Mouse (Mus musculus): ENCODE data around the gene Macrod1. TPM values are rescaled to one million over a fixed set of nuclear protein-coding genes. Genes with fewer than 3 reads are reported as not detected.
A peak's percentile ranks its signal among the peaks of the same experiment; 100 is the strongest.

Gene Macrod1
- polyA plus RNA-seq, 1 experiment from 2014 or later: 12.3 TPM

DNA sequence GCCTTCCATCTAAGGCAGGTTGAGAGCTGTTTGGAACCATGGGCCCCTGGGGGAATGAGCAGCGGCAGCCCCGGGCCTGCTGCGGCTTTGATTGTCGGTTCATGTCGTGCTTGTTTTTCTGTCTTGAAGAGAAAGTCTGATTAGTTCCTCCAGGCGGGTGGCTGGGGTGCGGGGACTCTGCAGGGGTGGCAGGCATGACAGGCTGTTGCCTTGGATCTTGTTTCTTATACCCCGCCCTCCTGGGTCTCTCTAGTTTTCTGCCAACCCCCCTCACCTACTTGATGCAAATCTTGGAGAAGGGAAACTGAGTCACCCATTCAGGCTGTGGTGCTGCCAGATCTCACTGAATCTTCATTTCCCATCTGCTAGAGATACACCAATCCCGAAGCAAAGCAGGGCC lies 31.9 kb downstream of the Macrod1 start:
- no peaks in the 10 kb centered on the region for H3K36me3 ChIP-seq
- peaks cover 49% of the 10 kb centered on the region for H3K4me1 ChIP-seq (replicated peaks)
- no peak overlapping the region for H3K4me2 ChIP-seq
- peaks cover 69% of the 10 kb centered on the region for H3K27me3 ChIP-seq
- H3K4me3 ChIP-seq (replicated peaks): no peak overlapping the region
- ATAC-seq (ENCODE audit: insufficient number of reproducible peaks, insufficient read depth, low FRiP score, low TSS enrichment, low read depth): no peak
- H3K27ac ChIP-seq: no peak overlapping the region
- H3K9ac ChIP-seq (replicated peaks): no peak overlapping the region
- WGBS: 19% methylated on average over 9 of the region's 9 CpGs
- H3K9me3 ChIP-seq: no peaks in the 10 kb centered on the region

DNA sequence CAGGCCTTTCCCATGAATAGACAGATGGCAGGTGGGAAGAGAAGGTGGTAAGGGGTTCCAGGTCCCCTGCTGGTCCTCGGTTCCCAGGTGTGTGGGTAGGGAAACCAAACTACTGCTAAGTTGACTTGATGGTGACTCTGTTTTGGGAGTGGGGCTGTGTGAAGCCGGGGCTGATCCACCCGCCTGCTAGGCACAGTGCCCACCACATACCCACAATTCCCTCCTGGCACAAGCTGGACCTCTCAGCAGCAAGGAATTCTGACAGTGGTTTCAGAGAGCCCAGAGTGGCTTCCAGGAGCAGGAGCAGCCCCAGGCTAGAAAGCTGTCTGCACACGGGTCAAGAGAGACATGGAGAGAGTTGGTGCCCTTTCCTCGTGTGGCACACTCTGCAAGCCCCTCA lies 32.4 kb downstream of the Macrod1 start:
- Histone ChIP-seq H3K27me3 (peaks cover 65% of the 10 kb centered on the region), H3K36me3 (no peaks in the 10 kb centered on the region), H3K27ac (no peak overlapping the region), H3K9me3 (no peaks in the 10 kb centered on the region), H3K4me3 (replicated peaks) (no peak overlapping the region), H3K4me1 (replicated peaks) (peaks cover 50% of the 10 kb centered on the region), H3K9ac (replicated peaks) (no peak overlapping the region), H3K4me2 (no peak overlapping the region)
- WGBS: 74% methylated on average over 5 of the region's 5 CpGs
- no peak for ATAC-seq (ENCODE audit: insufficient number of reproducible peaks, insufficient read depth, low FRiP score, low TSS enrichment, low read depth)

DNA sequence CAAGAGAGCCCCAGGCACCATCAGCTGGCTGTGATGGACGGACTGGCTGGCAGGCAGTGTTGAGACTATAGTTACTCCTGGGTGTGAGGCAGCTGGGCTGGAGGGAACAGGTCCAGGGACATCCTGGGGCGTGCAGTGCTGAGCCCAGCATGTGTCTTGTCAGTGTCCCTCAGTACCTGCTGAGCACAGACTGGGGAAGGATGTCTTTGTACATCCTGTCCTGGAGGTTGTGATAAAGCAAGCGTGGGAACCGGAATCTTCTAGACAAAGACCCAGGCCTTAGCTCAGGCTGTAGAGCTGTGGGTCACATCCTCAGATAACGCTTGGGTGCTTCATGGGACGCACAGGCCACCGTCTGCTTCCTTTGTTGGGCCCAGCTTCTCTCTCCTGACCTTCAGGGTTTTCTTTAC lies 33.2 kb downstream of the Macrod1 start:
- ATAC-seq (ENCODE audit: insufficient number of reproducible peaks, insufficient read depth, low FRiP score, low TSS enrichment, low read depth): no peak
- H3K27ac ChIP-seq: no peak overlapping the region
- no peak overlapping the region for H3K4me2 ChIP-seq
- H3K36me3 ChIP-seq: no peaks in the 10 kb centered on the region
- H3K27me3 ChIP-seq: peaks cover 65% of the 10 kb centered on the region
- H3K4me3 ChIP-seq (replicated peaks): no peak overlapping the region
- H3K9ac ChIP-seq (replicated peaks): no peak overlapping the region; the same call in 1 of the 2 replicates
- WGBS: 49% methylated on average over 7 of the region's 7 CpGs
- H3K9me3 ChIP-seq: no peaks in the 10 kb centered on the region
- H3K4me1 ChIP-seq (replicated peaks): peaks cover 52% of the 10 kb centered on the region

DNA sequence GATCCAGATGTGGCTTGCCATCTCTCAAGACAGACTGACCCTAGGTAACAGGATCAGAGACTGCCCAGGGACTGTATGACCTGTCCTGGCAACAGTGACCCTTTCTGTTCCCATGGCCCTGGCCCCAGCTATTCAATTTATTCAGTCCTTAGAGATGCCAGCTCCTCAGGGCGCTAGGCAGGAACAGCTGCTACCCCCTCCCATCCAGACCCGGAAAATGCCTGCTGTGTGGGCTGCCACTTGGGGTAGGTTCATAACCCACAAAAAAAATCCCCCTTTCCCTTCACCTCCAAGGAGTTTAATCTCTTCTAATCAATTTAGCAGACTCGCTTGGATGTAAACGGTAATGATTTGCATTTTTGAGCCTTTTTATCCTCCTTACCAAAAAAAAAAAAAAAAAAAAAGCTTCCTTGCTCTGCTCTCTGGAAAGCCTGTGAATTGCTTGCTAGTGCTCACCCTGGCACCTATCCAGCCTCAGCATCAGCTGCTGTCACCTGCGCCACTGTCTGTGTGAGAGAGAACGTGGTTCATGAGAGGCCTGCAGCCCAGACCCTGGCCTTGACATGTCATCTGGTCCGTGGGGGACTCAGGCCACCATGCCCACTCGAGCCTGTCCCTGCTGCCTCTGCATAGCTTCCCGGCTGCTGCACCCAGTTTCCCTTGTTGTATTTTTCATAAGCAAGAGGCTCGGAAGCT lies 33.9 kb downstream of the Macrod1 start:
- 27% methylated on average over 10 of the region's 10 CpGs for WGBS
- Histone ChIP-seq H3K4me3 (replicated peaks) (no peak overlapping the region), H3K27ac (no peak overlapping the region), H3K4me1 (replicated peaks) (peaks cover 49% of the 10 kb centered on the region), H3K9me3 (no peaks in the 10 kb centered on the region), H3K4me2 (no peak overlapping the region), H3K27me3 (peaks cover 65% of the 10 kb centered on the region), H3K36me3 (peaks cover 2% of the 10 kb centered on the region; the same call in 1 of the 2 replicates), H3K9ac (replicated peaks) (peak overlapping the region; percentile 35)
- ATAC-seq (ENCODE audit: insufficient number of reproducible peaks, insufficient read depth, low FRiP score, low TSS enrichment, low read depth): no peak

- H3K4me1 ChIP-seq (replicated peaks): peaks cover 52% of the 10 kb centered on the region
- no peaks in the 10 kb centered on the region for H3K9me3 ChIP-seq
- H3K27me3 ChIP-seq: peaks cover 65% of the 10 kb centered on the region
- H3K27ac ChIP-seq: no peak overlapping the region
- WGBS: 82% methylated on average over 10 of the region's 10 CpGs
- H3K4me2 ChIP-seq: no peak overlapping the region
- H3K4me3 ChIP-seq (replicated peaks): no peak overlapping the region
- H3K9ac ChIP-seq (replicated peaks): no peak overlapping the region
- ATAC-seq (ENCODE audit: insufficient number of reproducible peaks, insufficient read depth, low FRiP score, low TSS enrichment, low read depth): no peak
- peaks cover 7% of the 10 kb centered on the region; the same call in 1 of the 2 replicates for H3K36me3 ChIP-seq
Measured at GRCm38 (mm10) chr19:7091448-7092050, 34.9 kb downstream of the Macrod1 start.

- H3K27ac ChIP-seq: no peak overlapping the region
- H3K36me3 ChIP-seq: peaks cover 7% of the 10 kb centered on the region; the same call in 1 of the 2 replicates
- H3K27me3 ChIP-seq: peaks cover 70% of the 10 kb centered on the region
- 80% methylated on average over 5 of the region's 5 CpGs for WGBS
- no peak overlapping the region for H3K9ac ChIP-seq (replicated peaks)
- ATAC-seq (ENCODE audit: insufficient number of reproducible peaks, insufficient read depth, low FRiP score, low TSS enrichment, low read depth): no peak
- no peak overlapping the region for H3K4me2 ChIP-seq
- no peak overlapping the region for H3K4me3 ChIP-seq (replicated peaks)
- H3K4me1 ChIP-seq (replicated peaks): peaks cover 49% of the 10 kb centered on the region
- no peaks in the 10 kb centered on the region for H3K9me3 ChIP-seq
Measured at GRCm38 (mm10) chr19:7092756-7093155, 36.1 kb downstream of the Macrod1 start.

- peaks cover 7% of the 10 kb centered on the region; the same call in 1 of the 2 replicates for H3K36me3 ChIP-seq
- H3K9me3 ChIP-seq: no peaks in the 10 kb centered on the region
- H3K9ac ChIP-seq (replicated peaks): no peak overlapping the region
- H3K27me3 ChIP-seq: peaks cover 81% of the 10 kb centered on the region
- no peak overlapping the region for H3K27ac ChIP-seq
- H3K4me3 ChIP-seq (replicated peaks): no peak overlapping the region
- ATAC-seq (ENCODE audit: insufficient number of reproducible peaks, insufficient read depth, low FRiP score, low TSS enrichment, low read depth): no peak
- 35% methylated on average over 3 of the region's 3 CpGs for WGBS
- H3K4me1 ChIP-seq (replicated peaks): peaks cover 28% of the 10 kb centered on the region
- H3K4me2 ChIP-seq: no peak overlapping the region
Measured at GRCm38 (mm10) chr19:7099620-7100155, 43.1 kb downstream of the Macrod1 start.

DNA sequence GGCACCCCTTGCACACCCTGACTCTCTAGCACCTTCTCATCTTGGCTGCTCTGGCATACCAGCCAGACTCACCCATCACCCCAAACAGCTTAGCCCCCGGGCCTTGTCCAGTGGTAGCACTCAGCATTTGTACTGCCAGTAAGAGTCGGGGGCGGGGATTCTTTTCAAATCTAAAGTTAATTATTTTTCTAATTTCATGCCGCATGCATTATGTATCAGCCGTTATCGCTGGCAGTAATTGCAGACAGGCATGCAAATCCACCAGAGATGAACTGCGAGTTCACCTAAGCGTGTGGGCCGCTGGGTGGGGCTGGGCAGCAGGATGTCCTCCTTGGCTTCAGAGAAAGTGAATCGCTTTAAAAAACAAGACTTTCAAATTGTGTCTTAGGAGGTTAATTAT lies 45.4 kb downstream of the Macrod1 start:
- H3K4me1 ChIP-seq (replicated peaks): peaks cover 35% of the 10 kb centered on the region
- no peak overlapping the region for H3K4me2 ChIP-seq
- H3K36me3 ChIP-seq: no peaks in the 10 kb centered on the region
- H3K9me3 ChIP-seq: no peaks in the 10 kb centered on the region
- no peak for ATAC-seq (ENCODE audit: insufficient number of reproducible peaks, insufficient read depth, low FRiP score, low TSS enrichment, low read depth)
- WGBS: 92% methylated on average over 10 of the region's 10 CpGs
- H3K27ac ChIP-seq: no peak overlapping the region
- H3K27me3 ChIP-seq: peaks cover 79% of the 10 kb centered on the region
- H3K4me3 ChIP-seq (replicated peaks): no peak overlapping the region
- H3K9ac ChIP-seq (replicated peaks): no peak overlapping the region

- no peaks in the 10 kb centered on the region for H3K36me3 ChIP-seq
- ATAC-seq (ENCODE audit: insufficient number of reproducible peaks, insufficient read depth, low FRiP score, low TSS enrichment, low read depth): peak; percentile 18; the same call in 1 of the 2 replicates
- peak overlapping the region; percentile 17 for H3K4me3 ChIP-seq (replicated peaks)
- no peak overlapping the region; the same call in 1 of the 2 replicates for H3K9ac ChIP-seq (replicated peaks)
- peaks cover 76% of the 10 kb centered on the region for H3K27me3 ChIP-seq
- no peaks in the 10 kb centered on the region for H3K9me3 ChIP-seq
- H3K4me2 ChIP-seq: peak overlapping the region; percentile 52
- WGBS: 53% methylated on average over 4 of the region's 4 CpGs
- H3K4me1 ChIP-seq (replicated peaks): peaks cover 35% of the 10 kb centered on the region
- peak overlapping the region; percentile 79 for H3K27ac ChIP-seq
Measured at GRCm38 (mm10) chr19:7103349-7103992, 46.9 kb downstream of the Macrod1 start.

DNA sequence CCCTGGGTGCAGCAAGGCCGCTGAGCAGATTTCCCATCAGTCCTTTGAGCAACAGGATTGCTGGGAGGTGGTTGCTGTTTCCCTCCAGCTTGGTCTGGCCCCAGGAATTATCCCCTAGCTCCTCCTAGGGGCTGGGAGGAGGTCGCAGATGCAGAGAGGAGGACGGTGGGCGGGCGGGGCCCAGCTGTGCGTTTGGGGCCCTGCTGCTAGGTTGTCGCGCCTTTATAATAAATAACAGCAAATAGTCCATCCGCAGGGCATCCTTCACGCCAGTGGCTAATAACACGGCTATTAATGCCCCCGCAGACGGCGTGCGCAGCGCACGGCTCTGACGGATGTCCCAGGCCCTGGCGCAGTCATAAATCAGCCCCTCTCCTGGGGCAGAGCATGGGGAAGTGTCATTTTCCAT lies 47.4 kb downstream of the Macrod1 start:
- Histone ChIP-seq H3K4me3 (replicated peaks) (peak overlapping the region; percentile 17), H3K9ac (replicated peaks) (no peak overlapping the region; the same call in 1 of the 2 replicates), H3K4me1 (replicated peaks) (peaks cover 36% of the 10 kb centered on the region), H3K4me2 (peak overlapping the region; percentile 52), H3K27me3 (peaks cover 74% of the 10 kb centered on the region), H3K36me3 (no peaks in the 10 kb centered on the region), H3K9me3 (no peaks in the 10 kb centered on the region), H3K27ac (peak overlapping the region; percentile 79)
- peak; percentile 44 for ATAC-seq (ENCODE audit: insufficient number of reproducible peaks, insufficient read depth, low FRiP score, low TSS enrichment, low read depth)
- WGBS: 5% methylated on average over 19 of the region's 19 CpGs

DNA sequence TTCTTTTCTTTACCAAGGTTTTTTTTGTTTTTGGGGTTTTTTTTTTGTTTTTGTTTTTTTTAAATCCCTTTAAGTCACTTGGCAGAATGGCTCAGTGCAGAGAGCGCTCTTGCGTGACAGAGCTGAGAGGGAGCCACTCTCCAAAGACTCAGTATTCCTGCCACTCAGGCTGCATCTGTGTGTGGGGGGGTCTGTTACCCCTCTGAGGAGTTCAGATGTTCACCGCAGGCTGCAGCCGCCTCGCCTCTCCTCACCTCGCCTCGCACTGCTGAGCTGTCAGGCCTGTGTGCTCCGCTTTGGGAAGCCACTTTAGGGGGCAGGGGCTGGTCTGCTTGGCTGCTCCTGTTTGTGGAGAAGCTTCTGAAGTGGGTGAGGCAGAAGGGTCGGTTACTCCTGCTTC lies 48.9 kb downstream of the Macrod1 start, which contains the start of gene Flrt1:
Gene Flrt1, minus strand, starts transcription at position 186 of the 400 bp plus-strand sequence.
- no peak within 1 kb of the TSS for H3K4me3 ChIP-seq (replicated peaks)
- peaks cover 48% of the 10 kb centered on the region for H3K4me1 ChIP-seq (replicated peaks)
- no peak within 1 kb of the TSS for H3K4me2 ChIP-seq
- peaks cover 76% of the 10 kb centered on the region for H3K27me3 ChIP-seq
- peak within 1 kb of the TSS; percentile 79 for H3K27ac ChIP-seq
- ATAC-seq (ENCODE audit: insufficient number of reproducible peaks, insufficient read depth, low FRiP score, low TSS enrichment, low read depth): no peak
- no peaks in the 10 kb centered on the region for H3K36me3 ChIP-seq
- H3K9ac ChIP-seq (replicated peaks): no peak within 1 kb of the TSS
- H3K9me3 ChIP-seq: no peaks in the 10 kb centered on the region
- 57% methylated on average over 9 of the region's 9 CpGs for WGBS

All from limb, embryonic 12.5 days (tissue).